Mouse (Mus musculus) forelimb bud, embryonic 11.5 days (tissue): ENCODE measurements at regions not wholly inside any gene's neighbourhood (a gene's known extent, or its start where the extent isn't known, plus 50 kb on each side); places are given as distances from the start of the nearest gene placed in this dataset.
"Not testable (repeated sequence)": the region's sequence is repeated elsewhere in the genome, so short reads cannot be mapped to it uniquely, and the experiment has no call there.

Experiments used
- DNase-seq: peaks from one replicate; pipeline ENCODE4 v3.0.0-alpha.2; 2012; ENCODE audit warnings: low read depth, low spot score

- DNase-seq, result not testable (repeated sequence)
Observed at GRCm38 (mm10) chr13:66349131-66349530, 91.8 kb downstream of the 2410141K09Rik start.

- not testable (repeated sequence) for DNase-seq
Observed at GRCm38 (mm10) chr13:66320280-66320679, 92.9 kb upstream of the Gm10772 start.

GRCm38 (mm10) chr13:66311819-66312218 is 84.4 kb upstream of the Gm10772 start:
- DNase-seq, result not testable (repeated sequence)

GRCm38 (mm10) chr13:66299901-66300300 is 72.5 kb upstream of the Gm10772 start:
- peak; percentile 10 for DNase-seq

- not testable (repeated sequence) for DNase-seq
Observed at GRCm38 (mm10) chr13:66291385-66291784, 64.0 kb upstream of the Gm10772 start.
